Mouse (Mus musculus): ENCODE data around the gene Gm3667. TPM values are rescaled to one million over a fixed set of nuclear protein-coding genes. Genes with fewer than 3 reads are reported as not detected.
"Not testable (repeated sequence)": the region's sequence is repeated elsewhere in the genome, so short reads cannot be mapped to it uniquely, and the experiment has no call there.

The Gm3667 gene
- total RNA-seq (2021): 1 to 10 TPM in 1 of 2 experiments, under 1 TPM in 1; 0.93 to 1.2 TPM
- long read RNA-seq, experiment 1, partial matches to known transcripts: 0 of 2 reads
- long read RNA-seq, experiment 1, other reads (novel, unspliced or antisense): 2 of 2 reads
- long read RNA-seq, experiment 2, partial matches to known transcripts: 0 of 3 reads
- long read RNA-seq, experiment 2, other reads (novel, unspliced or antisense): 3 of 3 reads

DNA sequence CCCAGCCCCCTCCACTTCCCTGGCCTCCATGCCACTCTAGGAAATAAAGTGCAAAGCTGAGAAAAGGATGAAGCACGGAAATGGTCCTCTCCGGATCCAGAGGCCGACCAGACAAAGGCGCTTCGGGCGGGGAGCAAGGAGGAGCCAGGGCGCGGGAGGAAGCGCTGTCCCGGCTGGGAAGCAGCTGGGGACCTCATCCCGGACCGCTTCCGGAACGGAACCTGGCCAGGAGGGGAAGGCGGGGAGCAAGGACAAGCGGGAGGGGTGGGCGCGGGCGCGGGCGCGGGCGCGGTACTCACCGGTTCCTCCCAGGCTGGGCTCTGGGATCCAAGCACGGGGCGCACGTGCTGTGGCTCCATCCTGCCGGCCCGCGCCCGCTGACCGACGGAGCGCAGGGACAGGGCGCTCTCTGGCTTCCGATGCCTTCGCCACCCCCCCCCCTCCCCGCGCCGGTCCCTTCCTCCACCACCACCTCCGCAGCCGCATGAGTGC lies at the start of gene Gm3667:
TSS of gene Gm3667 (minus strand) at position 442 of the 492 bp plus-strand sequence.
- DNase-seq (ENCODE audit: low spot score in 2 of 2); H3K27ac ChIP-seq: not testable (repeated sequence)
- H3K4me3 ChIP-seq: peak within 1 kb of the TSS; percentile 48

DNA sequence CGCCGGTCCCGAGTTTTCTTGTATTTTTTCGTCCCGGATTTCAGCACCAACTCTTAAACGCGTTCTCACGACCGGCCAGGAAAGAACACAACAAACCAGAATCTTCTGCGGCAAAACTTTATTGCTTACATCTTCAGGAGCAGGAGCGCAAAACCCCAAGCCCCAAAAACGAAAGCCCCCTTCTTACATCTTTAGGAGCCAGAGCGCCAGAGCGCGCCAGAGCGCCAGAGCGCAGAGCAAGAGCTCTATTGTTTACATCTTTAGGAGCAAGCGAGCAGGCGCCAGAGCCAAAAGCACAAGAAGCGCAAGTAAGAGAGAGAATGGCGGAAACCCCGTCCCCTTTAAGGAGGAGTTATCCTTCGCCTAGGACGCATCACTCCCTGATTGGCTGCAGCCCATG lies 10.1 kb upstream of the Gm3667 start:
- not testable (repeated sequence) for DNase-seq (ENCODE audit: low spot score in 2 of 2); H3K4me3 ChIP-seq

DNA sequence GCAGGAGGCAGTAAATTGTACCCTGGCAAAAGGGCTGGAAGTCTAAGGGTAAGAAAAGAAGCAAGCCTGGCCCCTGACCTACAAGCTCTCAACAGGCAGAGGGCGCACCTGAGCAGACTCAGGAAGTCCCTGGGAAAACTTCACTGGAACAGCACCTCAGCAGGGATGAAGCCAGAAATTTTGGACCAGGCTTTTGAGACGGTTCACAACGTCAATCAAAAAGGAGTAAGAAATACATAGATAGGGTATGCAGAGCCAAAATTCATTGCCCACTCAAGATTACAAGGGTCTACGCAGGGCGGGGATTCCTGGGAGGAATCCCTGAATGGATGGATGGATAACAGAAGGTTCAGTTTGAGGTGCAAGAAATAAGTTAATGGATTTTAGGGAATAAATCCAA lies 951 bp downstream of the Gm3667 start:
- DNase-seq (ENCODE audit: low spot score in 2 of 2): peak; percentile 3 to 18
- peak overlapping the region; percentile 48; the same call in 1 of the 2 replicates for H3K4me3 ChIP-seq
- H3K27ac ChIP-seq: not testable (repeated sequence)

More for the DNA sequence above, 10.1 kb upstream of the Gm3667 start:
- not testable (repeated sequence) for H3K27ac ChIP-seq

DNA sequence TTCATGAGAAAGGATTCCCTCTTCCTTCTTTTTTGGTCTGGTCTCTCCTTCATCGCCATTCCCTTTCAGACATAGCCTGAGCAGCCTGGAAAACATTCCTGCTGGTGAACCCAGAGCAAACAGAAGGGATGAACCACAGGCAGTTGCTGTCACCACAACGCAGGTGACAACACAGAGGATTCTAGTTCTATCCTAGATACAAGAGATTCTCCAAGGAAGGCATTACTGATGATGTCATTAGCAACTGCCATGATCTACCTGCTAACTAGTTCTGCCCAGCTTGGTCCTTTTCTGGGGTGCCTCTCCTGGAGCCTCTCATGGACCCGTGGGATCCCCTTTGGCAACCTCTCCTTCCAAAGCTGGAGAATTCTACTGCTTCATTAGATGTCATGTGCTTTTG lies 49.6 kb downstream of the Gm3667 start, which contains the start of gene Gm3642:
TSS of gene Gm3642 (minus strand) at position 101 of the 400 bp plus-strand sequence.
- not testable (repeated sequence) for H3K27ac ChIP-seq; H3K4me3 ChIP-seq; DNase-seq (ENCODE audit: low spot score in 2 of 2)

DNA sequence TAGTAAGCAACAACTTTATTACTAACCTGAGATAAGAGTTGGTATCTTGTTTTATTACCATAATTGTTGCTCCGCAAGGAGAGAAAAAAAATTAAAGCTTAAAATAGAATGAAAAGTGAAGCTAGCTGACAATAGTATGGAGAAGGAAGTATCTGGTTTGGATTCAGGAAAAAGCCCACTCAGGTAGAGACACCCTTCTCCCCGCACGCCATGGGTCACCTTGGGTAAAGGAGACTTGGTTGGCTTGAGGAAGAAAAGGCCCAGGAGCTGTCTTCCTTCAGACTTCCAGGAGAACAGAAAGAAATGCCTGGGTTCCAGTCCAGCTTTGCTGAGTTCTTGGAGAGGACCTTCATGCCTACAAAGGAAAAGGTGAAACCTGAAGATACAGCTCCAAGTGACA lies 66.5 kb downstream of the Gm3667 start:
- H3K4me3 ChIP-seq; DNase-seq (ENCODE audit: low spot score in 2 of 2); H3K27ac ChIP-seq: not testable (repeated sequence)

Other genes starting within 250 kb of the Gm3667 start
- not detected for gene Gm10251, start 205.8 kb downstream of the Gm3667 start, total RNA-seq (2021)
- gene Gm8050, start 169.7 kb downstream of the Gm3667 start, total RNA-seq (2021): under 1 TPM in 1 of 2 experiments, not detected in 1; 0.29 TPM
- gene Gm3636, start 147.6 kb downstream of the Gm3667 start, total RNA-seq (2021): 1 to 10 TPM; 3.6 to 3.7 TPM
- not detected for gene Gm8362, start 115.6 kb downstream of the Gm3667 start, total RNA-seq (2021)
- not detected for gene Gm3642, start 49.7 kb downstream of the Gm3667 start, total RNA-seq (2021)
- gene Gm6356, start 83.9 kb upstream of the Gm3667 start, total RNA-seq (2021): not detected
- gene Gm10406, start 137.5 kb upstream of the Gm3667 start, total RNA-seq (2021): under 1 TPM in 1 of 2 experiments, not detected in 1; 0.66 TPM
- not detected for gene Gm3685, start 155.0 kb upstream of the Gm3667 start, total RNA-seq (2021)
- gene Gm3696, start 210.7 kb upstream of the Gm3667 start, total RNA-seq (2021): 1 to 10 TPM; 3.1 to 3.4 TPM
- not detected for gene Gm6676, start 235.4 kb upstream of the Gm3667 start, total RNA-seq (2021)